Comparison of ENCODE assay signal across 17 mouse cellular contexts in the genomic region with DNA sequence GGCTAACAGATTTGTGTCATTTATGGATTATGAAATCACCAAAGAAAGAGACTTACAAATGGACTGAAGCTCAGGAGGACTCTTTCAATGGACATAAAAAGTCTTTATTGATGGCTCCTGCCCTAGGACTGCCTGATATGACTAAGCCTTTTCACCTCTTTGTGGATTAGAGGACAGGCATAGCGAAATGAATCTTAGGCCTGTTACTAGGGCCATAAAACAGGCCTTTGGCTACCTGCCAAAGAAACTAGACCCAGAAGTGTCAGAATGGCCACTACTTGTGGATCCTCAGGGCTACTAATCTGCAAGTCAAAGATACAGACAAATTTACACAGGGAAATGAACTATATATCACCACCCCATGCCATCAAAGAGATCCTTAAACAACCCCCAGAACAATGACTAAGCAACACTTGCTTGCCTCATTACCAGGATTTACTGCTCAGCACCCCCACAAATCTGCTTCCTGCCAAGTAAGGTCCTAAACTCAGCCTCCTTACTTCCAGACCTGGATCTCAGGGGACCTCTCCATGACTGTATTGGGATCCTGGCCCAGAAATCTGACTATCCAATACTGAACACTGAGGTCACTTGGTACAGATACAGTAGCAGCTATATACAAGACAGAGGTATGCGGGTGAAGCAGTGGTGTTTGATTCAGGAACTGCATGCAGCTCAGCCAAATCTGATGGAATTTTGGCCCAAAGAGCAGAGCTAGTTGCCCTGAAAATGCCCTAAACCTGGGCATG. TPM values are rescaled to one million over a fixed set of nuclear protein-coding genes. Genes with fewer than 3 reads are reported as not detected.
DNase-seq lines count a peak whose midpoint lies in the region; ATAC-seq and TF ChIP-seq lines count a peak whose summit lies in the region.
"Had no signal": no experiment of that assay in that cellular context is flagged by ENCODE, and none has a peak within 500 bp of the region (broad histone marks: within the 10 kb centered on the region; RNA-seq: fewer than 3 reads in every experiment).

No protein-coding gene starts in this region.

- no peak overlapping the region for H3K4me2 ChIP-seq in embryonic facial prominence, embryonic 14.5 days (ENCODE audit: low read depth, low read length)
- H3K4me2 ChIP-seq in limb, embryonic 14.5 days (replicated peaks; ENCODE audit: low read depth, low read length, severe bottlenecking): no peak overlapping the region
- H3K4me2 ChIP-seq: embryonic facial prominence, embryonic 15.5 days had no signal

- ATAC-seq in embryonic facial prominence, embryonic 14.5 days (ENCODE audit: low read depth): no peak
- 0 out of 2 replicates have a peak, but pooled peaks have one; percentile 70 for ATAC-seq in limb, embryonic 14.5 days (ENCODE audit: low FRiP score, low read depth)
- ATAC-seq: forebrain, postnatal 0 days had no signal

- no peaks in the 10 kb centered on the region for H3K27me3 ChIP-seq in embryonic facial prominence, embryonic 14.5 days (replicated peaks; ENCODE audit: control insufficient read depth, insufficient read depth, low read length)
- H3K27me3 ChIP-seq in limb, embryonic 14.5 days (ENCODE audit: control insufficient read depth, insufficient read depth, low read length): no peaks in the 10 kb centered on the region
- H3K27me3 ChIP-seq: embryonic facial prominence, embryonic 15.5 days; megakaryocyte, embryonic 14.5 days had no signal

- no peak overlapping the region for H3K9ac ChIP-seq in embryonic facial prominence, embryonic 14.5 days (ENCODE audit: low read depth, low read length)
- no peak overlapping the region for H3K9ac ChIP-seq in limb, embryonic 14.5 days (ENCODE audit: low read depth, low read length, severe bottlenecking)
- H3K9ac ChIP-seq: embryonic facial prominence, embryonic 15.5 days; forebrain, postnatal 0 days had no signal

- no peak overlapping the region for H3K4me3 ChIP-seq in embryonic facial prominence, embryonic 14.5 days (ENCODE audit: low read depth, low read length)
- no peak overlapping the region for H3K4me3 ChIP-seq in limb, embryonic 14.5 days (replicated peaks; ENCODE audit: low read length)
- H3K4me3 ChIP-seq: embryonic facial prominence, embryonic 15.5 days; megakaryocyte, embryonic 14.5 days had no signal

- no peaks in the 10 kb centered on the region for H3K36me3 ChIP-seq in embryonic facial prominence, embryonic 14.5 days (ENCODE audit: control insufficient read depth, insufficient read depth, low read length)
- H3K36me3 ChIP-seq in limb, embryonic 14.5 days (ENCODE audit: control insufficient read depth, insufficient read depth, low read length): no peaks in the 10 kb centered on the region
- H3K36me3 ChIP-seq: embryonic facial prominence, embryonic 15.5 days had no signal

- TF ChIP-seq POLR2A in limb, embryonic 14.5 days (IDR thresholded peaks at IDR 0.05; ENCODE audit: borderline replicate concordance, extremely low read depth, insufficient read depth, insufficient read length): no peak

- 76% methylated on average over 2 of the region's 2 CpGs for WGBS in embryonic facial prominence, embryonic 14.5 days
- 53% methylated on average over 2 of the region's 2 CpGs for WGBS in limb, embryonic 14.5 days

- H3K27ac ChIP-seq in embryonic facial prominence, embryonic 14.5 days (replicated peaks; ENCODE audit: low read depth, low read length): no peak overlapping the region
- H3K27ac ChIP-seq in limb, embryonic 14.5 days (replicated peaks; ENCODE audit: low read depth, low read length): no peak overlapping the region
- H3K27ac ChIP-seq: embryonic facial prominence, embryonic 15.5 days had no signal

- no peaks in the 10 kb centered on the region for H3K4me1 ChIP-seq in embryonic facial prominence, embryonic 14.5 days (ENCODE audit: control insufficient read depth, insufficient read depth, low read length)
- peaks cover 5% of the 10 kb centered on the region; the same call in 1 of the 2 replicates for H3K4me1 ChIP-seq in limb, embryonic 14.5 days (ENCODE audit: control insufficient read depth, insufficient read depth, low read length)
- H3K4me1 ChIP-seq: embryonic facial prominence, embryonic 15.5 days; megakaryocyte, embryonic 14.5 days had no signal

- DNase-seq in adrenal gland, adult 2 months: peak; percentile 28
- DNase-seq in adrenal gland, adult 18-20 months (ENCODE audit: low spot score in 2 of 2): no peak
- DNase-seq in kidney, adult 9 months: peak; percentile 11
- DNase-seq in kidney, adult 11 months: no peak
- DNase-seq in embryonic facial prominence, embryonic 14.5 days (ENCODE audit: low spot score): peak; percentile 13
- DNase-seq in limb, embryonic 14.5 days (ENCODE audit: low spot score): peak; percentile 32
- no peak for DNase-seq in thymus, postnatal 25 days
- no peak for DNase-seq in right cerebral cortex, postnatal 14 days
- DNase-seq: cerebellum, adult 9-11 months; forebrain, postnatal 0 days; thymus, adult 18-20 months had no signal

- H3K9me3 ChIP-seq in embryonic facial prominence, embryonic 14.5 days (ENCODE audit: control insufficient read depth, low read length): no peaks in the 10 kb centered on the region
- no peaks in the 10 kb centered on the region for H3K9me3 ChIP-seq in limb, embryonic 14.5 days (ENCODE audit: control insufficient read depth, low read length)
- H3K9me3 ChIP-seq: embryonic facial prominence, embryonic 15.5 days had no signal

RNA-seq across cellular contexts. Expression of a gene that starts 39.0 kb away (rescaled TPM):
- total RNA-seq in adrenal gland, adult 2 months (2021): not detected
- 0.07 TPM in 1 of 2 replicates, not detected in the other for polyA plus RNA-seq in adrenal gland, adult 2 months (2012; rRNA removed)
- not detected for total RNA-seq in adrenal gland, adult 18-20 months (2021)
- 1.7 and 3.0 TPM in 2 replicates for polyA plus RNA-seq in embryonic facial prominence, embryonic 14.5 days (2014; fragmentation: Nextera tagmentation; extraction: Ambion mirVana)
- polyA plus RNA-seq in limb, embryonic 14.5 days (2012; rRNA removed): 2.0 and 2.8 TPM in 2 replicates
- 6.8 and 6.9 TPM in 2 replicates for polyA plus RNA-seq in limb, embryonic 14.5 days (2014; fragmentation: Nextera tagmentation; extraction: Ambion mirVana)
- total RNA-seq: ES-E14; forebrain, postnatal 0 days; left cerebral cortex, adult 8-10 months had no signal
- polyA plus RNA-seq: forebrain, postnatal 0 days; heart, embryonic 14.5 days; liver, embryonic 16.5 days had no signal

Comparison
In these comparisons a context has a peak if more than half of its experiments do, and no peak if none do; other contexts are left out.
1. DNase-seq: peak in adrenal gland, adult 2 months (single experiment), kidney, adult 9 months (single experiment), embryonic facial prominence, embryonic 14.5 days (single experiment) and limb, embryonic 14.5 days (single experiment); none in adrenal gland, adult 18-20 months (0 of 2), kidney, adult 11 months (single experiment), thymus, postnatal 25 days (single experiment) and right cerebral cortex, postnatal 14 days (single experiment).